Mouse (Mus musculus): ENCODE measurements around the gene E130114P18Rik. TPM values are rescaled to one million over a fixed set of nuclear protein-coding genes. Genes with fewer than 3 reads are reported as not detected.
A peak's percentile ranks its signal among the peaks of the same experiment; 100 is the strongest.

E130114P18Rik gene
- total RNA-seq, 2 experiments from 2014 or later, result not detected

DNA sequence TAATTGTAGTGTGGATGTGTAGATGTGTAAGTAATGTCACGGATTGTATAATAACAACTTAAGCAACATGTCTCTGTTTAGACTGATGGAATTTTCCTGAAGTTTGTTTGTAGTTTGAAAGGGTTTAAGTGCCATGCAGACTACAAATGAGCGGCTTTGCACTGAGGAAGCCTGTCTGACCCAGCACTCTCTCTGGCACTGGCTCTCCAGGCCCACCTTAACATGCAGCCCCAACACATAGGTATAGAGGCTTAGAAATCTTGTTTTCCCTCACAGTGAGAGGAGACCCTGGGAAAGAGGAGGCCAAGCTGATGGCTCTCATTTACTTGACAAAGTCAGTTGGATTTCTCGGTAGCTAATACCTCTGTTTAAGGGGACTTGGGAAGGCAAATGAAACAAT is 19.2 kb downstream of the E130114P18Rik start:
- no peak for ATAC-seq (replicated peaks; ENCODE audit: low FRiP score, poor library complexity, severe bottlenecking)

DNA sequence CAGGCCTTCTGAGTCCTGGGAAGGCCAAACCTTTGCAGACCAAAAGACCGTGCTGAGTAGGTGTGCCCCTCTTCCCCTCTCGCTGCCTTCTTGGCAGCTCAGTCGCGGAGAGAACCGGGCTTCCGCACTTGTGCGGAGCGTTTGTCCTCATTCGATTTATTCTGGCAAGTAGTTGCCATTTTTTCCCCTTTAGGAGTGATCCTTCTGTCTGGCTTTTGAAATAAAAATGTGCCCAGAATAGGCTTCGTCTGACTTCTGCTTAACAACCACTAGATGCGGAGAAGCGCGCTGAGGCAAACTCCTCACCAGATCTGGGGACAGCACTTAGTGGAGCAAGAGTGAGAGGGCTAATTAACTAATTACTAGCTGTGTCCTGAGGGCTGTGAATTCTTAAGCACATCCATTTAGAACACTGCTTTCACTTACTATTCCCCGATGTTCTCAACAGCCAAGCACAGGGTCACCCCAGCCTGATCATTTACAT is 19.9 kb downstream of the E130114P18Rik start:
- 0 out of 2 replicates have a peak, but pooled peaks have one; percentile 34 for ATAC-seq (replicated peaks; ENCODE audit: low FRiP score, poor library complexity, severe bottlenecking)

DNA sequence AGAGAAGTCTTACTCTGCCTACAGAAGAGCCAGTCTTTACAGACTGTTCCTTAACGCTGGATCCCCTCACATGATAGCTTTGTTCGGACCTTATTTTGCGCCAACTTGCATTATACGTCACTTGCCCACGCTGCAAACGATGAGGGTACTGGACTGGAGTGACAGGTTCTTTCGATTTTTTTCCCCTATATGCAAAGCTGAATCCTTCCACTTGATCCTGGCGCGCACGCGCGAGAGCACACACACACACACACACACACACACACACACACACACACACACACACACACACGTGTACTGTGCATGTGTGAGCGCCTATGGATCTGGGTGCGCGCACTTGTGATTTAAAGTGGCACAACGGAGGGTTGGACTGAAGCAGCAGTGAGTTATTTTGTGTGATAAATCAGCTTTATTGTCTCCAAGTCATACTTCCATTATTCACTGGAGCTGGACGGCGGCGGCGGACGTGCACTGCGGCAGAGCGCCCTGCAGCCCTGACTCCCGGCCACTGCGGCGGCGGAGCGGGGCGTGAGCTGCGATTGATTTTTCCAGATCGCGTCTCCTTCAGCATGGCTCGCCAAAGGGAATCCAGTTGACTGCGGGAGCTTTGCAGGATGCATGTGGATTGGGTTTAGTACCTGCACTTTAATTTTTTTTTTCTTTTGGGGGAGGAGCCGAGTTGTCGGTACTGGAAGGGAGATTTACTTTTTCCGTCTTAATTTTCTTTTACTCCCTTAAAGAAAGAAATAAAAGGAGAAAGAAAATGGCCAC is 20.5 kb downstream of the E130114P18Rik start:
- ATAC-seq (replicated peaks; ENCODE audit: low FRiP score, poor library complexity, severe bottlenecking), result peak; percentile 73

DNA sequence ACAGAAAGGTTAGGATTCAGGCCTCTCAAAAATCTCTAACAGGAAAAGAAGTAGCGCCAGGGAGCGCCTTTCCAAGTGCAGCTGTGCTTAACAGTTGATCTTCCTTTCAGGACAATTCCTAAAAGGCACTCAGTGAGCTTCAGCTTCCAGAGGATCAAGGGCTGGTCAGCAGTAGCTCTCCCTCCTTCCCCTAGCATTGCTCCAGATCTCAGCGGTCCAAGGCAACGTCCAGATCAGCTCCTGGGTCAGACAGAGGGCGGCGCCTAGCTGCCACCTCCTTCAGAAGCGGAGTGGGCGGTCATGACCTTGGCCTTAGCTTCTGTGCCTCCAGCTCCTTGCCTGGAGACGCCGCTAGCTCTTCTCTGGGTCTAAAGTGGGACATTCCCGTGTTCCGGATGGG is 23.6 kb downstream of the E130114P18Rik start:
- no peak for ATAC-seq (replicated peaks; ENCODE audit: low FRiP score, poor library complexity, severe bottlenecking)

DNA sequence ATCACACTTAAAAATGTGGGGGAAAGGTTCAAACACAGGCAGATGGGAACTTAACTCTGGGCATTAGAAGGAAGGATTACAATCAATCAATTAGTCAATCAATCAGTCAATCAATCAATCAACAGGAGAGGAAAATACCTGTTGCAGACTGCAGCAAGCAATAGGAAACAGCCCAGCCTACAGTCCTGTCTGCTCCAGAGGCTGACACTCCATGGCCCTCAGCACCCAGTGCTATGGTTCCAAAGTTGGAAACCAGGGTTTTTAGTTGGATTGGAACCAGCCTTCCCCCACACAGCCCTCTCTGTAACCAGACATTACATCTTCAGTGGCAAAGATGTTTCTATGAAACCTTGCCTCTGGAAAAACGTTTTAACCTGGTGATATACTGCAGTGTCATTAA is 24.4 kb downstream of the E130114P18Rik start:
- ATAC-seq (replicated peaks; ENCODE audit: low FRiP score, poor library complexity, severe bottlenecking), result no peak

DNA sequence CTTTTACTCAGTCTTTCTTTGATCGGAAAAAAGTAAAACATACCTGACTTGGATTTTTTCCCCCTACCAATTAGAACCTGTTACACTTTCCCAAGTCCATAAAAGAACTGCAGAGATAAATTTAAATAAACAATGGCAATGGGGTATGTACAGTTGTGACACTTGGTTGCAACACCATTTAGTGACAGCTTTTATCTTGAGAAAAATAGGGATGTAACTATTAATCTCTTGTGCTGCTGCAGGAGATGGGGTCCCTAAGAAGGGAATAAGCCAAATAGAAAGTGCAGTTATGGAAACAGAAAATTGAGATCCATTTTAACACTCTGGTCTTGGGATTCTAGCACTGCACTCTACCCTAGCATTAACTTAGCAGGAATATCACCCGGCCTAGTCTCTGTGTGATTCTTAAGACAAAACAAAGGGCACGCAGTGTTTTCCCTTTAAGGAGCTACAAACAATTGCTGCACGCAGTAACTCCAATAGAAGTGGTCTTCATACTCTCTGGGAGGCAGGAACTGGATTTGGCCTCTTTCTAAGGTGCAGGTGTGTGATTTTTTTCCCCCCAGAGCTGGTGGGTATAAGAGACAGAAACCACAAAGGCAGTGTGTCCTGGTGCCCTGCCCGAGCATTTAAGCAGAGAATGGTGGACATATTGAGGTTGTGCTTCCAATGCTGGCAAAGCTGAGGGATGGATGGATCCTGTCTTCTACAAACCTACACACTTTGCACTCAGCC is 25.4 kb downstream of the E130114P18Rik start:
- ATAC-seq (replicated peaks; ENCODE audit: low FRiP score, poor library complexity, severe bottlenecking), result no peak

DNA sequence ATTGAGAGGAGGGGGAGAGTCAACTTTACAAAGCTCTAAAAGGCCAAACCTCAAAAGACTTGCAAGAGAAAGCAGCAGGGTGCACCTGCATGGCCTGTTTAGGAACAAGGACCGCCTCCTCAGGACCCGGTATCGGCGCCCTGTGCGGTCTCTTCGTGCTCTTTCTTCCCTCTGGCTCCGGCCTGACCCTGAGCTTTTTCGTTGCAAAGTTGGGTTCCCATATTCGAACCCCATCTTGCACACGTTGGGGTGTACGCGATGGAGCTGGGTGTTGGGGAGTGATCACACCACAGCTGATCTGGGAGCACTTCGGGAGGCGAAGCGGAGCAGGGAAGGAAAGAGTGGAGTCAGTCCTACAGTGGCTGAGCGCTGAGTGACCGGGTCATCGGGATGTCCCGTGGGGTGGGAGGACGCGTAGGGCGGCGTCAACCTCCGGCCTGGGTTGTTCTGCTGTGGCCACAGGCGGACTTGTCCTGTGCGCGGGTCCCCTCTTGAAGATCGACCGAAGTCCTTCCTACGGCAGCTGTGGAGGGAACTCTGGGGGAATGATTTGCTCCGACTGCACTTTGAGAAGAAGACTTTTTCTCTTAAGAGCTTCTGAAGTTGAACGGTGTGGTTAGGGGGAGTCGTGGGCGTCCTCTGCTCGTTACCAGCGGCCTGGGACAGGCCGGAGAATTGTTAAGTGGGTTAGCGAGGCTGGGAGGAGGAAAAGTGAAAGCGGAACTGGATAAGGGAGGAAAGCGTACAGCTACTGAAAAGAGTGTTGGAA is 26.2 kb downstream of the E130114P18Rik start:
- peak; percentile 77 for ATAC-seq (replicated peaks; ENCODE audit: low FRiP score, poor library complexity, severe bottlenecking)

DNA sequence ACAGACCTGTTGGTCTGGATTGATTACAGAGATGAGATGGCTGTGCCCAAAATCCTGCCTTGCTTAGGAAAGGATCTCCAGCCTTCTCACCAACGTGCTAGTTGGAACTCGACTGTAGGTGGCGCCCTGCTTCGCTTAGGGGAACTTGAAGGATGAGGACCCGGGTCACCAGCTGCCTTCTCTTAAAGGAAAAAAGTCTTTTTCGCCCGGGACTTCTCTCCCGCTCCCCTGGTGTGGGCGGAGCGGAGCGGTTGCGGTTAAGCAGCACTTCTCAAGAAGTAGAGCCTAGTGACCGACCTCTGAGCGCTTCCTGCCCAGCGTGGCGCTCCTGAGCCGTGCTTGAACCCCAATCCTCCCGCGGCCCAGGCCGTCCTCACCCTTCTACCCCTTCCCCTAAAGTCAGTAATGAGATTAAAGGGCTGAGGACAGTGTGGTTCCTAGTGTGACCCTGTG is 26.8 kb downstream of the E130114P18Rik start:
- ATAC-seq (replicated peaks; ENCODE audit: low FRiP score, poor library complexity, severe bottlenecking), result peak; percentile 81

DNA sequence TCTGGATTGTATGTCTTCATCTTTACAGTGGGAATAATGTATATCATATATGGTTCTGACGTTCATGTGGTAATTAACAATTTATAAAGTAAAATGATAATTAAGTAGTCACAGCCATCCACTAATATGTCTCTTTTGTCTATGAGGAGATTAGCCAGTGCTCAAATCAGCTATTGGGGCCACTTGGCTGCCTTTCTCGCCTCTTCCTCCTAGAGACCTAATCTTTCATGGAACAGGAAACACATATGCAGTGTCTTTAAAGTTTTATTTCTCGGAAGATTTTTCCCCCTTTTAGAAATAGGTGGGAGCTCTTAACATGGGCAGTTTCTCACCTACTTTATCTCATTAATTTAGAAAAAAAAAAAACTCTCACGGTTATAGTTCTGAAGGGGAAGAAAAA is 27.5 kb downstream of the E130114P18Rik start:
- ATAC-seq (replicated peaks; ENCODE audit: low FRiP score, poor library complexity, severe bottlenecking), result no peak

DNA sequence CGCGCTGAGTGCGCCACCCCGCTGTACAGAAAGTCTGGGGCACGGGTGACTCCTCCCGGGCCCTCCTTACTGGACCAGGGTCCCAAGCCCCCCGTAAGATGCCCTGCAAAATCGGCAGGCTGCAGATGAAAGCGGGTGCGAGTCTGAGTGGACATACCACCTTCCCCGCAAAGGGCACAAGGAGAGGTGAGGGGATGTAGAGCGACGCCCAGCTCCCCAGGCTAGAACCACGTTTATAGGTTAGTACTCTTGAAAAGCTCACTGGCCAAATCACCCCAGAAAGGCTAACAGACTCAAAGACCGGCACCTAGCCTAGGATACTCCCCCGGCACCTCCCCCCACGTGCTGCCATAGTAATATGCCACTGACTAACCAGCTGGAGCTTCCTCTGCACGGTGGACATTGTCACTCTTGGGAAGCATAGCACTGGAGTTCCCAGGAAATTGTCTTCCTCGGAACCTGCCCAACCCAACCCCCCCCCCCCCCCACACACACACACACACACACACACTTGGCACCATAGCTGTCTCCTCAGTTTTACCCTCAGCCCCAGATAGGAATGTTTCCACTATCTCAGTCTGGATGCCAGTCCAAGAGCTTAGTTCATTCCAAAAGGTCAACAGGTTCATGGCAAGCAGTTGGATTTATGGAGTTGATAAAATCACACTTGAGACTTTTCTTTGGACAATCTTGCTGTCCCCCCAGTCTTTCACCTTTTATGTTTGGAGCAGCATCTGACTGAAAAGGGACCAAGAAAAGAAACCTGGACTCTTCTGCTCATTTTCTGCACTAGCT is 31.6 kb downstream of the E130114P18Rik start:
- peak; percentile 27 for ATAC-seq (replicated peaks; ENCODE audit: low FRiP score, poor library complexity, severe bottlenecking)

DNA sequence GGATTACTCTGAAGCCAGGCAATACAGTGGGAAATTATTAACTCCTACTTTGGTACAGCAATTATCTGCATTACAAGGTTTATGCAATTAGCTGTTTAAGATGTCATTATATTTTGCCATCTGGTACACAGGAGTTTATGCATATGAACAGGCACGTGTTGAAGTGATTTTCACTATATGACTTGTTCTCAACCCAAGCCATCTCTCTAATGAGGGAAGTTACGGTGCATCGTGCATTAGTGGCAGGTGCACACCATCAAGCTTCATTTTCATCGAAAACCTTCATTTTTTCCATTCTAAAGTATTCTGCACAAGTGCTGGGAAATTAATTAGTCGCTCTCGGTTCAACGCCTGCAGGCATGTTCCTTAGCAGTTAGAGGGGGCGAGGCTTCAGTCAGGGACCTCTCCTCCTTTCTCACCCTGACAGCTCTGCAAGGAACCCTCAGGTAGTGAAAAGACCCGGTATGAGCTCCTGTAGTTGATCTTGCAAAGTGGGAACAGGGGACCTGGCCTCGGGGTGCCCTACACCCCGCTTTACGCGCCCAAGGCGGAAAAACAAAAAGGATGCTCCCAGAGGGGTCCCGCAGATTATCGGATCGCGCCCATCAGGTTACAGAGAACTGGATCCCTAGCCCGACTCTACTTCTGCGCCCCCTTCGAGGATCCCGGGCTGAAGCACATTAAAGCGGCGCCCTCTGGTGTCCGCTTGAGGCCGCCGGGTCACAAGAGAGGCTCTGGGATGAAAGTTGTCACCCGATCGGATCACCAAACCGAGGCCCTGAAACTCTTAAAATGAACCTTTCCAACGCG is 32.4 kb downstream of the E130114P18Rik start:
- ATAC-seq (replicated peaks; ENCODE audit: low FRiP score, poor library complexity, severe bottlenecking), result peak; percentile 70

DNA sequence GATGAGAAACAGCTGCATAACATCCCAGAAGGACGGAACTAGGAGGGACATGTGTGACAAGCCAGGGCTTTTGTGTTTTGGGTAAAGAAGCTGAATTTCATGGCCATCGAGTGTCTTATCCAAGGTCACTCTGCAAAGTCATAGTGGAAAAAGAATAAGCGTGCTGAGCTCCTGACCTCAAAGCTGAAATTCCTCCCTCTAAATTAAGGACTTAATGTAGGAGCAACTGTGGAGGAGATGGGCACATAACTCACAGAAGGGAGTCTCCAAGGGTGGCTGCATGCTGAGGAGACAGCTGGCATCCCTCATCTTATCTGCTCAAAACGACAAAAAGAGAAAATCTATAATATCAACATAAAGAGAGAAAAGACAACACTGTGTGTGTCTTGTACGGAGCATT is 33.9 kb downstream of the E130114P18Rik start:
- no peak for ATAC-seq (replicated peaks; ENCODE audit: low FRiP score, poor library complexity, severe bottlenecking)

DNA sequence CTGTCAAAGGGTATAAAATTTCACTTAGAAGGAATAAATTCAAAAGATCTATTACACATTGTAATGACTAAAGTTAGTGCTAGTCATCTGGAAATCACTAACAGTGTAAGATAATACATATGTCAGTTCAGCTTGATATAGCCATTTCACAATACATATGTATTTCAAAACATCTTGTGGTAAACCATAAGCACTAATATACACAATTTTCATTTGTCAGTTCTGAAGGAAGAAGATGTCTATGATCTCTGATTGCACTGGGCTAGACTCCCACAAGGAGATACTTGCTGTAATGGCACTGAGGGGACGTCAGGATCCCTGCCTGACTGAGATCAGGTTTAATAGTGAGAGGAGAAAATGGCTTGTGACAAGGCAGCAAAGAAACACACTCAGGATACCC is 44.5 kb downstream of the E130114P18Rik start:
- no peak for ATAC-seq (replicated peaks; ENCODE audit: low FRiP score, poor library complexity, severe bottlenecking)

DNA sequence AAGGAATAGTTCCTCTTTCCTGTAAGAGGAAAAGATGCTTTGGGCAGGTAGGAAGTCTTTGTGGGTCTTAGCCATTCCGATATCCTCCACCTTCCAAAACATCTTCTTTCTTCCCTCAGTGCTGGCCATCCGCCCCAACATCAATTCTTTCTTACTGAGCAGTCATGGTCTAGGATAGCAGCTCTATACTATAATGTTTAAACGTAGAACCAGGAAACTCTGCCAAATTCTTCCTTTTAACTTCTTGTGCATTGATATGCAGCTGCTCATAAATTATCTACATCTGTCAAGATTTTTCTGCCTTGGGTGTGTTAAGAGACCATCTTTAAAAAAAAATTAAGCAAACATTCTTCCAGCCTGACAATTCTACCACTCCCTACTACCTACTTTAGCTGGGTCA is 47.5 kb downstream of the E130114P18Rik start:
- ATAC-seq (replicated peaks; ENCODE audit: low FRiP score, poor library complexity, severe bottlenecking), result no peak

DNA sequence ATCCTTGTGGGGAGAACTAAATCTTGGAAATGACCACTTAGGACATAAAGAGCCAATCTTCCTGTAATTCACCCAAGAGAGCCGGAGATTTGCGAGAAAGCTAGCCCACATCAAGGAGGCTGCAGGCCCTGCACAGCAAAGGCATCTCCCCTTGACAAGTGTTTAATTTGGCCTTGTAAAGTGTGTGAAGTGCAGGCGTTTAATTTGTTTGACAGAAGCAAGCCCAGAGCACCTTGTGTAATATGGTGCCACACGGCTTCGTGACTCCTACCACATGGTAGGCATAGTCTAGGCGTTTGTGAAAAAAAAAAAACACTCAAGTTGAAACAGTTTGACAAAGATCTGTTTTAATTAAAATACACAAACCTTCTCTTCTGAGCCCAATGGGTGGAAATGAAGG is 47.9 kb downstream of the E130114P18Rik start:
- no peak for ATAC-seq (replicated peaks; ENCODE audit: low FRiP score, poor library complexity, severe bottlenecking)

DNA sequence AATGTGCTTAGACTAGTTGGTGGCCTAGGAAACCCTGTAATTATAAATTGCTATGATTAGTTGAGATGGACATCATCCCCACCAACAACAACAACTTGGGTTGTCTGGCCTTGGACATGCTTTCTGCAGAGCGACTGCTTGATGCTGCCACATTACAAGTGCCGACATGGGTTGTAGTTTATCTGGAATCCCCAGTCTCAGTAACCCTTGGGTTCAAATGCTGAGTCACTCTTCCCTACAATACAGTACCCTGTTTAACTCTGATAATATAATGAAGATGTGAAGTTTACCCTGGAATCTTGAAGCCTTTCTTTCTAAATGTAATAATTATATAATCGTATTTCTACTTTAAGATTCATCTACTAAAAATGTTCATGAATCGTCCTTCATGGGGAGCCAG is 49.4 kb downstream of the E130114P18Rik start:
- ATAC-seq (replicated peaks; ENCODE audit: low FRiP score, poor library complexity, severe bottlenecking), result peak; percentile 85

DNA sequence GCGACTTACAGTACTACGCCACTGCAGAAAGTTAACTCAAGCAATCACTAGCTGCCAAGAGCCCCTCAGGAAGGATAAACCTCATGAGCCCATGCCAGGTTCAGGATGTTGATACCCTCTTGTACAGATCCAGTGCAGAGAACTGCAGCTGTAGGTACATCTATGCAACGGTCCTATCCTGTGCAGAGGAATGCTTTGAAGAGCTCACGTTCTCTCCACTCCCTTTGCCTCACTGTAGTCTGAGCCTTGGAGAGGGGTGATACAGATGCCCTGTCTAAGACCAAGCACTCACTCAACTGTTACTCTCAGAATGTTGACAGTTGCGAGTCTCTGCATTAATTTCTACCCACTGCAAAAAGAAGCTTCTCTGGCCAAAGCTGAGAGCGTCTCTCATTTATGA is 54.5 kb downstream of the E130114P18Rik start:
- ATAC-seq (replicated peaks; ENCODE audit: low FRiP score, poor library complexity, severe bottlenecking), result no peak

DNA sequence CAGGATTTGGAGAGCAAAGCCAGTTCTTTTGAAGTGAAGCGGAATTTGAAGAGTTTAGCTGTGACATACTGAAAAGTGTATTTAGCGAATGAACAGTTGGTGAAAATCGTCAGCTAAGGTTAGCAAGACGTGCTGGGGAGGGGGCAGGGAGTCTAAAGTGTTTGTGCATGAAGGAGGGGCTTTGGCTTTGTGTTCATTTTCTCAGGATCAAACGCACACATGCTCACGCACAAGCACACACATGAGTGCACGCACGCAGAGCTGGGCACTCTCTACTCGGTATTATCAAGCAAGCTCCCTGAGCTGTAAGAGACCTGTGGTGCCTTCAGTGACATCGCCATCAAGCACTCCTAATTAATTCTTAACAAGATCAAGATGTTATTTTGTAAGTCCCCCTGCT is 55.2 kb downstream of the E130114P18Rik start:
- no peak for ATAC-seq (replicated peaks; ENCODE audit: low FRiP score, poor library complexity, severe bottlenecking)

DNA sequence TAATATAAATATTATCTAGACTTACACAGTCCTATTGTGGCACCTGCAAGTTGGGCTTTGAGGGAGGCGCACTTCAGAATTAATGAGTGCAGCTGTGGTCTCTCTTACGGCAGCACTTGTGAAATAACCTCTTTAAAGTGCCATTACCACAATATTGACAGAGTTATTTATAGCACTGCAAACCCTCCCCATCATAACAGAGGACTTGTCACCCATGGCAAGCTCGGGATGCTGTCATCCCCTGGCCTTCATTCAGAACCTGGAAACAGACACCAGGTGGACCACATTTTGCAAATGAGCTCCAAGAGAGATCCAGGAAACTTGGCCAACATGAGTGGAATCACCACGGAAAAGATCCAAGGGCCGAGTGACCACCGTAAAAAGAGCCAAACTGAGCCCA is 63.3 kb downstream of the E130114P18Rik start:
- ATAC-seq (replicated peaks; ENCODE audit: low FRiP score, poor library complexity, severe bottlenecking), result no peak

Measured in erythroblast, adult 5-6 weeks (primary cell).